Mouse (Mus musculus) myocyte (in vitro differentiated cells): ENCODE data around the gene Tprg. TPM values are rescaled to one million over a fixed set of nuclear protein-coding genes. Genes with fewer than 3 reads are reported as not detected.

Experiments used
- H3K27me3 ChIP-seq: one replicate; pipeline ENCODE4 v1.6.1; 2011; ENCODE audit not compliant: control insufficient read depth, insufficient read depth, insufficient read length
- H3K36me3 ChIP-seq: one replicate; pipeline ENCODE4 v1.6.1; 2011; ENCODE audit not compliant: control insufficient read depth, insufficient read depth
- H3K4me2 ChIP-seq: one replicate; pipeline ENCODE4 v1.6.1; 2011; ENCODE audit warnings: low read depth, control low read depth
- H3K4me3 ChIP-seq: one replicate; pipeline ENCODE4 v1.5.1; 2011; ENCODE audit warnings: mild to moderate bottlenecking, control low read depth, moderate library complexity
- H3K79me2 ChIP-seq: one replicate; pipeline ENCODE4 v1.6.1; 2011; ENCODE audit not compliant: control insufficient read depth, insufficient read depth
- H3ac ChIP-seq: one replicate; pipeline ENCODE4 v1.6.1; 2011; ENCODE audit not compliant: control insufficient read depth, insufficient read length
- CEBPB ChIP-seq: IDR thresholded peaks from 2 replicates; pipeline ENCODE4 v1.6.1; 2011; ENCODE audit warnings: mild to moderate bottlenecking, moderate library complexity; ENCODE audit not compliant: poor library complexity, insufficient read depth, severe bottlenecking
- E2F4 ChIP-seq: IDR thresholded peaks from one replicate; pipeline ENCODE4 v1.6.1; 2011; ENCODE audit warnings: mild to moderate bottlenecking, control low read depth, moderate library complexity; ENCODE audit not compliant: insufficient read depth
- MAX ChIP-seq: IDR thresholded peaks from one replicate; pipeline ENCODE4 v1.6.1; 2011; ENCODE audit warnings: low read depth, mild to moderate bottlenecking, control low read depth
- MYOD1 ChIP-seq, 3 experiments: IDR thresholded peaks; one replicate each; pipeline ENCODE4 v1.6.1; 2011; ENCODE audit warnings: control low read depth in 2 of 3, low read depth in 2 of 3, mild to moderate bottlenecking in 2 of 3, moderate library complexity in 1 of 3; ENCODE audit not compliant: insufficient read length in 2 of 3, control insufficient read depth in 1 of 3
- MYOG ChIP-seq, 3 experiments: IDR thresholded peaks; one replicate each; pipeline ENCODE4 v1.6.1; 2011; ENCODE audit warnings: control low read depth in 2 of 3, low read depth in 2 of 3, mild to moderate bottlenecking in 2 of 3; ENCODE audit not compliant: insufficient read length in 2 of 3, control insufficient read depth in 1 of 3, insufficient read depth in 1 of 3
- POLR2A ChIP-seq: IDR thresholded peaks from one replicate; pipeline ENCODE4 v1.6.1; 2011; ENCODE audit warnings: low read depth, mild to moderate bottlenecking, control low read depth, moderate library complexity; ENCODE audit not compliant: insufficient read length
- POLR2AphosphoS2 ChIP-seq: IDR thresholded peaks from one replicate; pipeline ENCODE4 v1.6.1; 2011; ENCODE audit warnings: low read depth, control low read depth; ENCODE audit not compliant: insufficient read length
- REST ChIP-seq: IDR thresholded peaks from one replicate; pipeline ENCODE4 v1.6.1; 2011; ENCODE audit warnings: mild to moderate bottlenecking, control low read depth, moderate library complexity; ENCODE audit not compliant: insufficient read depth, insufficient read length
- SRF ChIP-seq: IDR thresholded peaks from one replicate; pipeline ENCODE4 v1.6.1; 2011; ENCODE audit warnings: low read depth; ENCODE audit not compliant: control insufficient read depth, insufficient read length
- TCF3 ChIP-seq: IDR thresholded peaks from one replicate; pipeline ENCODE4 v1.6.1; 2011; ENCODE audit warnings: low read depth, control low read depth; ENCODE audit not compliant: insufficient read length
- USF1 ChIP-seq: IDR thresholded peaks from one replicate; pipeline ENCODE4 v1.6.1; 2011; ENCODE audit warnings: low read depth, mild to moderate bottlenecking, control low read depth, moderate library complexity
- polyA plus RNA-seq: library from polyadenylated mRNA; unstranded; fragments of >200 nt; fragmentation: generic; extraction: Trizol; gene quantifications from one replicate; pipeline ENCODE4 v1.2.1, GENCODE M21; 2012; ENCODE audit warnings: missing spikeins

The Tprg gene
- polyA plus RNA-seq, 1 experiment, result not detected

DNA sequence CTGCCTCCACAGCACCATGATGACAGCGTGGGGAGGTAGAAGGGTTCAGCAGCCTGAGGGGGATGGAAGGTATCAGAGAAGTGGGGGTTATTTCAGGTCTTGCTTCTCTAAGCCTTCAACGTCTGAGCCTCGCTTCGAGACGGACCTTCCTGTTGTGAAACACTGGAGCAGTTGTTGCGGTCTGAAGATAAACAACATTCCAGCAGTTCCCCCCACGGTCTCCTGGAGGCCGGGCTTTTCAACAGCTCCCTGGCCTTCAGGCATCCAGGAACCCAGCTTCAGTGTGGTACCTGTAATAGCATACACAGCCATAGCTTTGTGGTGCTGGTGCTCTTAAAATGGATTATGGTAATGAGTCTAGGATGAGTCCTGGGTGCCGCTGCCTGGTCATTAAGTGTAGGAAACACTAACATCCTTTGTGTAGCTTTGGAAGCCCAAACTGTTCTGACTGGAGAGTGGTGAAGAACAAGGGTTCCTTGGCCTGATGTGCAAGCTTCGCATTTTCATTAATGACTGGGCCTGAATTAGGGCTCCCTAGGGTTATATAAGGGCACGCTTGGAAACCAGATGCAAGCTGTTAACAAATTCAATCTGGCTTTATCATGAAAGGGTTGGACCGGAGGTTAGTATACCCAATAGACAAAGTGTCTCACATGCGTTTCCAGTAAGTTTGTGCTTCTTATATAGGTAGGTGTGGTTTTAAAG, 179.0 kb downstream of the Tprg start:
- no peaks in the 10 kb centered on the region for H3K79me2 ChIP-seq
- no peak overlapping the region for H3ac ChIP-seq
- no peak for TF ChIP-seq USF1
- no peak for TF ChIP-seq POLR2AphosphoS2
- TF ChIP-seq MYOD1 (IDR thresholded peaks at IDR 0.05; ENCODE audit: control insufficient read depth in 1 of 3, insufficient read length in 2 of 3, low read depth in 2 of 3), result no peak
- no peak for TF ChIP-seq POLR2A
- no peak for TF ChIP-seq MYOG (IDR thresholded peaks at IDR 0.05; ENCODE audit: control insufficient read depth in 1 of 3, insufficient read depth in 1 of 3, insufficient read length in 2 of 3, low read depth in 2 of 3)
- TF ChIP-seq E2F4, result no peak
- no peak overlapping the region for H3K4me2 ChIP-seq
- H3K27me3 ChIP-seq, result no peaks in the 10 kb centered on the region
- H3K36me3 ChIP-seq, result no peaks in the 10 kb centered on the region
- H3K4me3 ChIP-seq, result no peak overlapping the region

DNA sequence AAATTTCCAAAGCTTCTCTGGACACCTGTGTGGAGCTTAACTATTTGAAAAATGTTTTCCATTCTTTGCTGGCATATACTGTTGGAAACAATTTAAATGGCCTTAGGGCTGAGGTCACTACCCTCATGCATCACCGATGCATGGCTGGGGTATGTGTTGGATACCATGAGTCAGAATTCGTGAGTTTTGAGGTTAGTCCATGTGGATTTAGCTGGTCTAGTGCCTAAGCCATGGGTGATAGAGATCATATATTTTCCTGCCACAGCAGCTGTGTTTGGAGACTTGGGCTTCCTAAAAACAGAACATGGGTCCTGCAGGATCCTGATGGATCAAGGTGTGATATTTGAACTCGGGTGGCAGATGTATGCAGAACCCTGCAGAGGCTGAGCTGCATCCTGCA, 181.4 kb downstream of the Tprg start:
- Histone ChIP-seq H3K79me2 (no peaks in the 10 kb centered on the region), H3ac (no peak overlapping the region), H3K36me3 (no peaks in the 10 kb centered on the region), H3K4me2 (no peak overlapping the region), H3K27me3 (no peaks in the 10 kb centered on the region), H3K4me3 (no peak overlapping the region)
- peak in 1 of 3 experiments; percentile 15 for TF ChIP-seq MYOD1 (IDR thresholded peaks at IDR 0.05; ENCODE audit: control insufficient read depth in 1 of 3, insufficient read length in 2 of 3, low read depth in 2 of 3)
- TF ChIP-seq CEBPB, result no peak
- no peak for TF ChIP-seq MAX

DNA sequence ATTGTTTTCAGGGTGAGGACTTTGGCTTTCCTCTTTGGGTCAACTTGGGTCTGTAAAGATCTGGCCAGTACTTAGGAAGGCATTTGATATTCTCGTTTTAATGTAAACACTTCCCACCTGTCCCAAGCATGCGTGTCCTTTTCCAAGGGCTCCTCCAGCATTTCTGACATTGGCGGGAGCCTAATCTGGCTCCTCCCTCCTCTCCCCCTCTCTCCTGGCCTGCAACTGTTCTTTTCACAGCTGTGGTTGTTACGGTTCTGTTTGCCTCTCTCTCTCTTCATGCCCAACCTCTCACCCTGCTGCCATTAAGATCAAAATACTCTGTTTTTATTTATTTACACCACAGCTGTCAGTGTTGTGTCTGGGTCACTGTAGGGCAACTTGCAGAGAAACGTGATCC, 182.0 kb downstream of the Tprg start:
- no peak for TF ChIP-seq REST
- no peak for TF ChIP-seq MAX
- TF ChIP-seq TCF3, result peak; percentile 20
- no peak for TF ChIP-seq SRF
- no peak for TF ChIP-seq E2F4
- TF ChIP-seq CEBPB, result no peak
- TF ChIP-seq POLR2AphosphoS2, result no peak
- TF ChIP-seq MYOD1 (IDR thresholded peaks at IDR 0.05; ENCODE audit: control insufficient read depth in 1 of 3, insufficient read length in 2 of 3, low read depth in 2 of 3), result peak in 1 of 3 experiments; percentile 23
- peak in 1 of 3 experiments; percentile 61 for TF ChIP-seq MYOG (IDR thresholded peaks at IDR 0.05; ENCODE audit: control insufficient read depth in 1 of 3, insufficient read depth in 1 of 3, insufficient read length in 2 of 3, low read depth in 2 of 3)
- Histone ChIP-seq H3ac (no peak overlapping the region), H3K4me3 (no peak overlapping the region), H3K36me3 (no peaks in the 10 kb centered on the region), H3K4me2 (no peak overlapping the region), H3K79me2 (no peaks in the 10 kb centered on the region), H3K27me3 (no peaks in the 10 kb centered on the region)
